Mouse (Mus musculus) embryo, embryonic 10 days (tissue): ENCODE results near the gene Usp2.
A peak's percentile ranks its signal among the peaks of the same experiment; 100 is the strongest.
"Not testable (repeated sequence)": the region's sequence is repeated elsewhere in the genome, so short reads cannot be mapped to it uniquely, and the experiment has no call there.

Source experiments
- DNase-seq: peaks from one replicate; pipeline ENCODE4 v3.0.0-alpha.2; 2015; ENCODE audit warnings: low spot score

Gene Usp2

GRCm38 (mm10) chr9:44093612-44094503, 27.0 kb downstream of the Usp2 start:
- DNase-seq: peak; percentile 87

DNA sequence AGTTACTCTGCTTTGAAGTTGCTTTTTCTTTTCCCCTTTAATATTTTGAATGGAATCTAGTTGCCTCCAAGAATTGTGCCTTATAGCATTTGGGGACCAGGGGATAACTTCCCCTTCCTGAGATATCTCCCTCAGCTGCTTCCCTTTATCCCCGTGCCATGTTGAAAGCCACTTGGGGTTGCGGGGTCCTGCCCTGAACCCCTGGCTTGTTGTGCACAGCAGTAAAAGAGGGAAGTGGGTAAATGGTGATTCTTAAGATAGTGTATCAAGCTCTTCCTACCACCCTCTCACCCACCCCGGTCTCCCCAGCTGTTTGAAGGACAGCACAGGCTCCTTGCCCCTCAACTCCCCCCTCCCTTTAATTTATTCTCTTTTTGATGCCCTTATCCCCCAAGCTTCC, 27.9 kb downstream of the Usp2 start:
- no peak for DNase-seq

DNA sequence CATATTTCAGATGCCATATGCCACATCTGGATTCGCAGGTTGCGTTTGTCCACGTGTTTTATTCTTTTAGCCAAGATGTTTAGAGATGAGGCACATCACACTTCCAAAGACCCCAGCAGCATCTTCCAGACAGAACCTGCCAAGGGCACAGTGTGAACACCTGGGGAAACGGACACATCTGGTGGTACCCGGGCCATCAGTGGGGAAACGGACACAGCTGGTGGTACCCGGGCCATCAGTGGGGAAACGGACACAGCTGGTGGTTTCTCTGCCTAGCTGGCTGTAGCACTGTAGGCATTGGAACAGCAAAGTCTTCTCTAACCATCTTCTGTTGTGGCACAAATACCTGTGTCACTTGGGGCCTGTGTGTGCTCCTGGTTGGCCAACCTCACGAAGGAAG, 29.0 kb downstream of the Usp2 start:
- no peak for DNase-seq

DNA sequence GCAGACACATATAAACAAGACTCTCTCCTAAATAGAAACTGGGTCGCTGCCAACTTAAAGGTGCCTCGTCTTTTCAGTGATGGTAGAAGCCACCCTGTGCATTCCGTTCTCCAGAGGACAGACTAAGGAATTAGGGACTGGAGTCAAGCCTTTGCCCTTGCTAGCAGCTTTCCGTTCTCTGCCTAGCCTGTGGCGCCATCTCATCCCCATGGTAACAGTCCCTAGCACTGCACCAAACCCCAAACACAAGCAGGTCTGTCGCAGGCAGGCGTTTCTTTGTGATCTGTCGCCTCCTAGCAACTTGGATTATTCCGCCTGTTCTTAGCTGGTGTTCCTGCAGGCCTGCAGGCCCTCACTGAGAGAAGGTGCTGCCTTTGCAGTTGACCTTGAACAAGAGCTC, 29.7 kb downstream of the Usp2 start:
- DNase-seq: peak; percentile 53

GRCm38 (mm10) chr9:44101490-44101889, 34.7 kb downstream of the Usp2 start, which contains the start of gene Mfrp:
TSS of gene Mfrp (plus strand) at chr9:44101729.
- peak; percentile 43 for DNase-seq

DNA sequence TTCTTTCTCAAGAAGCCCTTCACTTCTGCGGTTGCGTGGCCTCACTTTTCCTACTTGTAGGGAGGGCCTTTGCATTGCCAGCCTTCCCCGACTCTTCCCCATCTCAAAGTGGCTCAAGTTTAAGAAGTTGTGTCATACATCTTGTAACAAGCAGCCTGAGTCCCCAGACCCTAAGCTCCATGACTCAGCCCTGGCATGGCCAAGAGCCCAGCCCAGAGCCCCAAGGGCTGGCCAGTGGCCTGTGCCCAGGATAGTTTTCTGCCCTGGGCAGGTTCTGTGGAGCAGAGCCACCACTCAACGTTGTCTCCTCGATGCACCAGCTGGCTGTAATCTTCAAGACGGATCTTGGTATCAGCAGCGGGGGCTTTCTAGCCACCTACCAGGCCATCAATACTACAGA, 38.1 kb downstream of the Usp2 start:
- no peak for DNase-seq

GRCm38 (mm10) chr9:44105781-44106180, 39.0 kb downstream of the Usp2 start:
- DNase-seq: no peak

DNA sequence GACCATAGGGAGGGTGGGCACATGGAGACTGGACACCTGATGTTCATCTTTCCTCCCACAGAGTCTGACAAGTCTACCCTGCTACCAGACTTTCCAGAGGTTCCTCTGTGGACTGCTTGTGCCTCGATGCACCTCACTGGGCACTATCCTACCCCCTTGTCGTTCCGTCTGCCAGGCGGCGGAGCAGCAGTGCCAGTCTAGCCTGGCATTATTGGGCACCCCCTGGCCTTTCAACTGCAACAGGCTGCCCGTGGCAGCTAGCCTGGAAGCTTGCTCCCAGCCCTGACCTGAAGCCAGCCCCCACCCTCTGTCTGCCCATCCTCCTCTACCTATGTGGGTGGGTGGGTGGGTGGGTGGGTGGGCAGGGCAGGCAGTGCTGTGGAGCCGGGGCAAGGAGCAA, 39.4 kb downstream of the Usp2 start:
- DNase-seq: no peak

DNA sequence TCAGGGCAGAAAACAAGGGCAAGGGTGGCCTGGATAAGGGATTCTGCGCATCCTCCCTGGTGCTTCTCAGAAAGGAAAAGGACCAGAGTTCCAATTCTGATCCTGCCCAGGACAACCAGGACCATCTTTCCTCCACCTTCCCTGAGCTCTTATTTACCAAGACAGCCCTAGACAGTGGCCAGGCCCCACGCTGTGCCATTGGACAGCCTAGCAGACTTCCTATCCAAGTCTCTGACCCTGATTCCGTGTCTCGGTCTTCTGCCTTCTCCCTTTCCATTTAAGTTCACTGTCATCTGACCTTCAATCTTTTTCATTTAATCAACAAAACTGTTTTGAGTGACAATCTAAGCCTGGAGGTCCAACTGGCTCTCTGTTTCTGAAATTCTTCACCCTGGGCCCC, 39.8 kb downstream of the Usp2 start:
- no peak for DNase-seq

DNA sequence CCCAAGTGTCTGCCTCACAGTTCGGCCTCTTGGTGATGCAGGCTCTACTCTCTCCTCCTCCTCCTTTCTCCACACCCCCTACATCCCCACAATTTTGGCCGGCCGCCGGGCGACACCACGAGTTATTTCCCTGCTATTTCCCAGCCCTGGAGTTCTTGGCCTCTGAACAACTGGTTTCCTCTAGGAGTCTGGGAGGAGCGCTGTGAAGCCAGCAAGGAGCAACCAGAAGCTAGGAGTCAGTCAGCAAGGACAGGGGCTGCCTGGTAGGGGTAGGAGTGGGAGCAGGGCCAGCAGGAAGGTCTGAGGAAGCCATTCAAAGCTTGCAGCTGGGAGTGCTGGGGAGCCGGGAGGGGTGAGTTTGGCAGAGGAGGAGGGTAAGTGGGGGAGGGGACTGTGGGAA, 40.3 kb downstream of the Usp2 start, which contains the start of gene C1qtnf5:
C1qtnf5 (plus strand) TSS at position 136 of the 400 bp plus-strand sequence.
- no peak for DNase-seq

GRCm38 (mm10) chr9:44107557-44108179, 40.8 kb downstream of the Usp2 start:
- no peak for DNase-seq

DNA sequence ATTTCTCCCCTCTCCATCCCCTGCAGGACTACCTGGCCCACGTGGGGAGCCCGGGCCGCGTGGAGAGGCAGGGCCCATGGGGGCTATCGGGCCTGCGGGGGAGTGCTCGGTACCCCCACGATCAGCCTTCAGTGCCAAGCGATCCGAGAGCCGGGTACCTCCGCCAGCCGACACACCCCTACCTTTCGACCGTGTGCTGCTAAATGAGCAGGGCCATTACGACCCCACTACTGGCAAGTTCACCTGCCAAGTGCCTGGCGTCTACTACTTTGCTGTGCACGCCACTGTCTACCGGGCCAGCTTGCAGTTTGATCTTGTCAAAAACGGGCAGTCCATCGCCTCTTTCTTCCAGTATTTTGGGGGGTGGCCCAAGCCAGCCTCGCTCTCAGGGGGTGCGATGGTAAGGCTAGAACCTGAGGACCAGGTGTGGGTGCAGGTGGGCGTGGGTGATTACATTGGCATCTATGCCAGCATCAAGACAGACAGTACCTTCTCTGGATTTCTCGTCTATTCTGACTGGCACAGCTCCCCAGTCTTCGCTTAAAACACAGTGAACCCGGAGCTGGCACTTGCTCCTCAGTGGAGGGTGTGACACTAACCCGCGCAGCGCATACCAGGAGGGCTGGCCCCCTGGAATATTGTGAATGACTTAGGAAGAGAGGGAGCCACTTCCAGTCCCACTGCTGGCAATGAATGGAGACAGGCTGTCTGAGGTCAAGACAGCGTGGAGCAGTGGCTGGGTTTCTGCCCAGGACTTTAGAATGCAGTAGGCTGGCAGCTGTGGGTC, 41.6 kb downstream of the Usp2 start:
- DNase-seq: no peak

DNA sequence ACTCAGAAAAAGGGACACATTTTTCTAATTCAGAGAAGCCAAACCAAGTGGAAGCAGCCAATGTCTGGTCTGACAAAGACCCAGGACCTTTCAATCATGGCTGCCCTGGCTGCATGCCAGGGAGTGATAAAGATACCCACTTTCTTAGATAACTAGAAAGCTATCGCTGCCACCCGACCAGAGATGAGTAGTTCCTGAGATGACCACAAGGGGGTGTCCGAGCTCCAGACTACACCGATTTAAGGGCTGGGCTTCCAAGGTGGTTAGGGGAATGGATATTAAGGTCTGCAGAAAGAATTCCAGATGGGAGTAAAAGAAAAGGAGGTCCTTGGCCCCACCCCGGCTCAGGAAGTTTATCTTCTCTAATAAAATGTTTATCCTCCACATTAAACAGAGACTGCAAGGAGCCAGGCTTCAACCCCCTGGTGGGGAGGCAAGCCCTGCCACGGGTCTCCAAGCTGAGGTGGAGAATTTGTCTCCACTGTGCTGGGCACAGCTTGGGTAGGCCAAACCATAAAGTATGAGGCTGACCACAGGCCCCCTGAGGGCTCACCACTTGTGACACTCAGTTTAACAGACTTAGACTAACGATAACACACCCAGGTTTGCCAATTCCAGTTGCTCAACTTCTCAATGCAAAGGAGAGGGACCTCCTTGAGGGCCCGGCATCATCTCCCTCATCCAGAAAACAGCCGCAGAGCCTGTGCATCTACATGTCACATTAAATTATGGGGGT, 42.7 kb downstream of the Usp2 start:
- DNase-seq: peak; percentile 69

- DNase-seq: not testable (repeated sequence)
Measured at GRCm38 (mm10) chr9:44111909-44112308, 45.1 kb downstream of the Usp2 start.

DNA sequence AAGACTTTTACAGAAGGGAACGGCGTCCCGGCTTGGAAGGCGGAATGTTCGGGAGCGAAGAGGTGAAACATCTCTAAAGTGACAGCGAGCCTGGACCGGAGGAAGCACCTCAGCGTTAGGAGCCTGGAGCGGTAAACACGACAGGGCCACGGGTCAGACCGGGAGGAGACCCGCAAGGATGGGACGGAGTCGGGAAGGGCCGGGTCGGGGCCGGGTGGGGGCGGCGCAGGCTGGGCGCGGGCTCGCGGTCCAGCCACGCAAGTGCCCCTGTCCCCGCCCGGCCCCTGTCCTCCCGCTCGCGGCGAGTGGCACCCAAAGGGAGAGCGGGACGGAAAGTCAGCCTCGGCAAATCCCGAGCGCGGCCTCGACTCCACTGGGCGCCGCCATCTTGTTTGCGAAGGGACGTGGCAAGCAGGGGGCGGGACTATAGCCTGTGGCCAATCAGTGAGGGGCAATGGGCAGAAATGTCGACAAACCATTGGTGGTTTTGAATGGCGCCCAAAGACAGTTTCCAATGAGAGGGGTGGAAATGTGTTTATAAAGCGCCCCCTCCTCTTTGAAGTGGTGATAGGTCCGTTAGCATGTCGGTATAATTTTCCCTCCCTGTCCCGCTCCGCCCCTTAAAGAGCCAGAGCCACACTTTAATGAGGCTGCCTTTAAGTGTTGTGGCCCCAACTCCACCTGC, 46.4 kb downstream of the Usp2 start, which contains the start of the genes Gm49380 and Rnf26:
Gm49380 (minus strand) TSS at position 396 of the 685 bp plus-strand sequence.
Rnf26 (minus strand) TSS at position 413 of the 685 bp plus-strand sequence.
- DNase-seq: peak; percentile 99

GRCm38 (mm10) chr9:44114453-44114852, 47.6 kb downstream of the Usp2 start:
- DNase-seq: no peak

- DNase-seq: no peak
Measured at GRCm38 (mm10) chr9:44115599-44115998, 48.8 kb downstream of the Usp2 start.

GRCm38 (mm10) chr9:44116182-44116581, 49.4 kb downstream of the Usp2 start:
- no peak for DNase-seq

DNA sequence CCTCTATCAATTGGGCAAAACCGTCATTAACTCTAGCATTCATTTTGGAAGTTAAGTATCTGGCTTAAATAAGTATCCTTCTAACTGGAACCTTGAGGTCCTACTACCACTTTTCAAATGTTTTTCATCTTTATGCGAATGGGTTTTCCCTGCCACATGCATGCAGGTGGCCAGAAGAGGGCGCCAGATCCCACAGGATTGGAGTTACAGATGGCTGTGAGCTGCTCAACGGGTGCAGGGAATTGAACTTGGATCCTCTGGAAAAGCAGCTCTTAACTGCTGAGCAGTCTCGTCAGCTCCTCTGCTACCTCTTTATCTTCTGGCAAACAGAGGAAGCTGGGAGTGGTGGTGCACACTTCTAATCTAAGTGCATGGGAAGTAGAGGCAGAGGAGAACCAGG, 52.2 kb downstream of the Usp2 start:
- DNase-seq: peak; percentile 57

GRCm38 (mm10) chr9:44119948-44120465, 53.2 kb downstream of the Usp2 start:
- no peak for DNase-seq

- DNase-seq: no peak
Measured at GRCm38 (mm10) chr9:44124317-44124716, 57.5 kb downstream of the Usp2 start.
